Mouse (Mus musculus) ES-E14 (cell line): ENCODE measurements at regions not wholly inside any gene's neighbourhood (a gene's known extent, or its start where the extent isn't known, plus 50 kb on each side); places are given as distances from the start of the nearest gene placed in this dataset.
A peak's percentile ranks its signal among the peaks of the same experiment; 100 is the strongest.

Source experiments
- DNase-seq: peaks from one replicate; pipeline ENCODE4 v3.0.0-alpha.2; 2013; ENCODE audit warnings: low read depth, low spot score
- H3K27ac ChIP-seq: 2 replicates; pipeline ENCODE4 v1.5.1; 2012; ENCODE audit warnings: low read depth, mild to moderate bottlenecking, low read length, moderate library complexity, mixed read lengths; ENCODE audit not compliant: poor library complexity, insufficient read depth, severe bottlenecking
- H3K36me3 ChIP-seq: 2 replicates; pipeline ENCODE4 v1.6.1; 2012; ENCODE audit warnings: mild to moderate bottlenecking, low read length, moderate library complexity, mixed read lengths; ENCODE audit not compliant: control insufficient read depth, poor library complexity, insufficient read depth, severe bottlenecking
- H3K4me1 ChIP-seq, 2 experiments: fragments of 150-350 bp in 1 of 2; sonication (generic) in 1 of 2; 2 replicates each; pipeline ENCODE4 v1.6.1; 2012; ENCODE audit warnings: low read length in 2 of 2, mild to moderate bottlenecking in 1 of 2, mixed read lengths in 1 of 2; ENCODE audit not compliant: control insufficient read depth in 2 of 2, insufficient read depth in 2 of 2, poor library complexity in 1 of 2
- H3K4me3 ChIP-seq, 2 experiments: fragments of 150-350 bp in 1 of 2; sonication (generic) in 1 of 2; 2 replicates each; pipeline ENCODE4 v1.5.1; 2012; ENCODE audit warnings: low read length in 2 of 2, low read depth in 1 of 2, mild to moderate bottlenecking in 1 of 2, mixed read lengths in 1 of 2; ENCODE audit not compliant: insufficient read depth in 1 of 2, poor library complexity in 1 of 2, severe bottlenecking in 1 of 2
- H3K9ac ChIP-seq: 2 replicates; pipeline ENCODE4 v1.6.1; 2012; ENCODE audit warnings: low read depth, mild to moderate bottlenecking, low read length, mixed read lengths; ENCODE audit not compliant: poor library complexity, insufficient read depth, severe bottlenecking
- H3K9me3 ChIP-seq: fragments of 150-350 bp; sonication (generic); 2 replicates; pipeline ENCODE4 v1.6.1; 2012; ENCODE audit warnings: low read depth, mild to moderate bottlenecking, low read length; ENCODE audit not compliant: control insufficient read depth, insufficient read depth
- CHD2 ChIP-seq: IDR thresholded peaks from 2 replicates; pipeline ENCODE4 v1.6.1; 2014; ENCODE audit warnings: mild to moderate bottlenecking, low read depth, low read length, inconsistent platforms
- HCFC1 ChIP-seq: IDR thresholded peaks from 2 replicates; pipeline ENCODE4 v1.6.1; 2012; ENCODE audit warnings: low read length, inconsistent platforms, borderline replicate concordance; ENCODE audit not compliant: insufficient read depth
- MAFK ChIP-seq: IDR thresholded peaks from 2 replicates; pipeline ENCODE4 v1.6.1; 2014; ENCODE audit warnings: mild to moderate bottlenecking, low read depth, low read length, inconsistent platforms; ENCODE audit not compliant: insufficient read depth
- ZC3H11A ChIP-seq: IDR thresholded peaks from 2 replicates; pipeline ENCODE4 v1.6.1; 2012; ENCODE audit warnings: low read depth, mild to moderate bottlenecking, inconsistent platforms, low read length, borderline replicate concordance
- ZNF384 ChIP-seq: IDR thresholded peaks from 2 replicates; pipeline ENCODE4 v1.6.1; 2012; ENCODE audit warnings: low read depth, low read length, inconsistent platforms
- in situ Hi-C, 2 experiments: fragments of 600-800 bp; cut with MboI; formaldehyde crosslinking; loops; one replicate each; pipeline ENCODE4 v1.15.1; 2025; ENCODE audit warnings: low sequenced_read_pairs in 2 of 2, inconsistent platforms in 1 of 2; ENCODE audit not compliant: unreplicated experiment in 2 of 2

DNA sequence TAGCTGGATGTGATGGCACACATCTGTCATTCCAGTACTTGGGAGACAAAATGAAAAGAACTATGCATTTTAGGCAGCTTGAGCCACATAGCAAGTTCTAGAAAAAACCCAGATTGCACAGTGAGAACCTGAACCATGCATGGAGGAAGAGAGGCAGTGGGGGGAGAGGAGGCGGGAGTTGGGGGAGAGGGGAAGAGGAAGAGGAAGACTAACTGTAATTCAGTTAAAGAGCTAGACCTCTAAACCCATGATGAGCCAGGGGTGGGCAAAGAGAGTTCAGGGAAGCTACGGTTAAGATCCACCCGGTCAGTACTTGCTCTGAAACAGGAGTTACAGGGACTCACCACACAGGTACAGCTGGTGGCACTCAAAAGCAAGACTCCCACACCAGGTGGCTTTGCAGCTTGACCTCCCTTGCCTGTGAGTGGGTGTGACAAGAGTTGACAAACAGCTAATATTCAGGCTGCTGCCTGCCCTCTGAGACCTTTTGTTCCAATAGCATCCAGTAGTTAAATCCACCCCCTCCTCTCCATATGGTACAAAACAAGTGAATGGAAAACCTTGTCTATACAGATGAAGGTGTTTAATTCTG, 123.7 kb downstream of the Tent5c start:
- Histone ChIP-seq H3K27ac (no peak overlapping the region), H3K9ac (no peak overlapping the region), H3K9me3 (no peaks in the 10 kb centered on the region), H3K4me1 (no peaks in the 10 kb centered on the region), H3K36me3 (no peaks in the 10 kb centered on the region), H3K4me3 (no peak overlapping the region)
- DNase-seq: no peak
- no peak for TF ChIP-seq MAFK
- TF ChIP-seq ZNF384: no peak
- no peak for TF ChIP-seq ZC3H11A
- no peak for TF ChIP-seq CHD2
- no peak for TF ChIP-seq HCFC1
- in situ Hi-C loops: no loop called here

DNA sequence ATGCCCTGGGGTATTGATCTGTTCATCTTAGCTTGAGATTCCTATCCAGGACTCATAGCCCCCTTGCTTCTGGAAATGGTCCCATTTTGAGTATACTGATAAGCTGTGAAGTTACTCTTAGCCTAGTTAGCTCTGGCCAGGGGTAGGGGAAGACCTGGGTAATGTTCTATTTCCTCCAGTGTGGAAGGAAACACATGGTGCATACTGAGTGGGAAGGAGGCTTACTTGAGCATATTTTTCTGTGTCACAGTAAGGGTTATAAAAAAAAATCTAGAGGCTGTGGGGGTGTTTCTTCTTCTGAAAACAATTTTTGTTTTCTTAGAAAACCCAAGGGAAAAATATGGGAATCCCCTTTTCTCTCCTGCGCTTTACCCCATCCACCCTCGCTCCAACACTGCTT, 124.4 kb downstream of the Tent5c start:
- Histone ChIP-seq H3K4me3 (no peak overlapping the region), H3K27ac (no peak overlapping the region), H3K4me1 (no peaks in the 10 kb centered on the region), H3K36me3 (no peaks in the 10 kb centered on the region), H3K9ac (no peak overlapping the region), H3K9me3 (no peaks in the 10 kb centered on the region)
- TF ChIP-seq MAFK: no peak
- no peak for TF ChIP-seq HCFC1
- no peak for TF ChIP-seq ZC3H11A
- TF ChIP-seq ZNF384: no peak
- TF ChIP-seq CHD2: no peak
- DNase-seq: no peak
- in situ Hi-C loops: no loop called here

DNA sequence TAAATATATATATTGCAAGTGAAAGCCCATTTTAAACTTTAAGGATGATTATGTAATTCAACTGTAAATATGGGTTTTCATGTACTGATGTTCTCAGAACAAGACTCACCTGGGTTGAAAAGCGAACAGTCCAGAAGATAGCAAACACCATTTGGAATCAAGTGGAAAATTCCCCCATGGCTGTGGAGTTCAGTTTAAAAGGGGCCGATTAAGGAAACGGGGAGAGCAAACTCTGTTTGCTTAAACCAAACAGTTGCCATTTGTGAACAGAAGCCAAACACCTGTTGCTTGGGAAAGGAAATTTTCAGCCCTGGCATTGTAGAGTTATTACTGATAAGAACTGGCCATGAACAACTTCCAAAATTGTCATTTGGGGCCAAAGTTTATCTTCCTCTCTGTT, 126.1 kb downstream of the Tent5c start:
- in situ Hi-C loops: no loop called here
- H3K9me3 ChIP-seq: no peaks in the 10 kb centered on the region
- H3K27ac ChIP-seq: no peak overlapping the region
- no peak overlapping the region for H3K9ac ChIP-seq
- H3K4me1 ChIP-seq: no peaks in the 10 kb centered on the region
- TF ChIP-seq CHD2 (no peak), MAFK (no peak), ZC3H11A (no peak), ZNF384 (no peak), HCFC1 (no peak)
- H3K36me3 ChIP-seq: no peaks in the 10 kb centered on the region
- DNase-seq: no peak
- no peak overlapping the region for H3K4me3 ChIP-seq

DNA sequence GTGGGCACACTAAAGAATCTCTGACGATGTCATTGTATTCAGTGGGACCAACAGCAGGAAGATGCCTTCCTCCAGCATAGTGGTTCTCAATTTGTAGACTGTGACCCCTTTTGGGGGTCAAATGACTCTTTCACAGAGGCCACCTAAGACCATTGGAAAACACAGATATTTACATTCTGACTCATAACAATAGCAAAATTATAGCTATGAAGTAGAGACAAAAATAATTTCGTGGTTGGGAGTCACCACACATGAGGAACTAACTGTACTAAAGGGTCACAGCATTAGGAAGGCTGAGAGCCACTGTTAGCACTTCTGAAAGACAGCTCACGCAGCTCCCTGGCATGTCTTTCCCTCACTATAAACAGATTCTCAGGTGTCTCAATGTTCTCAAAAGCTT, 129.1 kb downstream of the Tent5c start:
- H3K4me1 ChIP-seq: no peaks in the 10 kb centered on the region
- in situ Hi-C loops: no loop called here
- no peak overlapping the region for H3K4me3 ChIP-seq
- no peak overlapping the region for H3K27ac ChIP-seq
- H3K9me3 ChIP-seq: no peaks in the 10 kb centered on the region
- no peak for TF ChIP-seq HCFC1
- no peak for TF ChIP-seq CHD2
- no peak for TF ChIP-seq ZC3H11A
- no peak for TF ChIP-seq MAFK
- no peak for TF ChIP-seq ZNF384
- no peak for DNase-seq
- H3K9ac ChIP-seq: no peak overlapping the region
- no peaks in the 10 kb centered on the region for H3K36me3 ChIP-seq

DNA sequence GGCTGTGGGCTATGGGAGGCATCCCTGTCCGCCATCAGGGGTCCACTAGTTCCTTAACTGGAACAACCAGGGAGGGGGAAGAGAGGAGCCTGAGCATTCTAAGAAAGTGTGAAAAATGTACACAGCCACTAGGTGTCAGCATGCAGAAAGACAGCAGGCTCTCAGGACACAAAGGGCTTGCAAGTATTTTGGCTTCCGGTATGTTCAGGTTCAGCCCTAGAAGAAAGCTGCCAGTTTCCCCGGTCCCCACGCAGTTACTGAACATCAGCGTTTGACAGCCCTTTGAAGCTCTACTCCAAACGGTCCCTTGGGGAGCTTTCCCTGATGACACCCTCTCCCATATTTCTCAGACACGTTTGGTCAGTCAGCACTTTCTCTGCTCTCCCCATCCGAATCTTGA, 130.1 kb downstream of the Tent5c start:
- H3K4me1 ChIP-seq: no peaks in the 10 kb centered on the region
- H3K9ac ChIP-seq: no peak overlapping the region
- no peak overlapping the region for H3K27ac ChIP-seq
- TF ChIP-seq ZNF384 (no peak), ZC3H11A (peak; percentile 49; the same call in 1 of the 2 replicates)
- no peaks in the 10 kb centered on the region for H3K36me3 ChIP-seq
- peak; percentile 33 for DNase-seq
- no peaks in the 10 kb centered on the region for H3K9me3 ChIP-seq
- no peak overlapping the region for H3K4me3 ChIP-seq
- in situ Hi-C loops: no loop called here
